Mouse (Mus musculus): ENCODE data around the gene Acbd5.
A peak's percentile ranks its signal among the peaks of the same experiment; 100 is the strongest.

- peak; percentile 91 for TF ChIP-seq POLR2A (IDR thresholded peaks at IDR 0.05; ENCODE audit: control insufficient read depth, low read depth, low read length)
- no peak for TF ChIP-seq CTCF (IDR thresholded peaks at IDR 0.05; ENCODE audit: control insufficient read depth, insufficient read depth, insufficient replicate concordance, low read depth, low read length)
These were observed at the start of gene Acbd5 for GRCm38 (mm10) chr2:23067552-23068369.

Measured in testis, adult 2 months (tissue).